Mouse (Mus musculus) brain, adult 2 months (tissue): Measurements from ENCODE around the gene Mapk10.

ENCODE experiments used
- DNase-seq: peaks from one replicate; pipeline ENCODE4 v3.0.0; 2011; ENCODE audit warnings: low read depth, low spot score

Mapk10 gene

GRCm38 (mm10) chr5:103211101-103211848, at the start of gene Mapk10:
Mapk10 (minus strand) TSS chr5:103211334.
- DNase-seq, result peak; percentile 99

GRCm38 (mm10) chr5:103256144-103256543, 45.0 kb upstream of the Mapk10 start:
- peak; percentile 59 for DNase-seq

GRCm38 (mm10) chr5:103242430-103242829, 31.3 kb upstream of the Mapk10 start:
- DNase-seq, result no peak

GRCm38 (mm10) chr5:103231822-103232221, 20.7 kb upstream of the Mapk10 start:
- DNase-seq, result peak; percentile 47

- DNase-seq, result no peak
These were observed 19.2 kb upstream of the Mapk10 start for GRCm38 (mm10) chr5:103230334-103230733.

- DNase-seq, result peak; percentile 73
These were observed 18.2 kb upstream of the Mapk10 start for GRCm38 (mm10) chr5:103229321-103229720.

- no peak for DNase-seq
These were observed 10.9 kb upstream of the Mapk10 start for GRCm38 (mm10) chr5:103221997-103222396.

GRCm38 (mm10) chr5:103210644-103211043, 490 bp downstream of the Mapk10 start:
- DNase-seq, result peak; percentile 70

GRCm38 (mm10) chr5:103210018-103210417, 1.1 kb downstream of the Mapk10 start:
- DNase-seq, result peak; percentile 95

GRCm38 (mm10) chr5:103209486-103209885, 1.6 kb downstream of the Mapk10 start:
- DNase-seq, result peak; percentile 72

- DNase-seq, result peak; percentile 70
These were observed 2.3 kb downstream of the Mapk10 start for GRCm38 (mm10) chr5:103208869-103209268.

- peak; percentile 72 for DNase-seq
These were observed 3.1 kb downstream of the Mapk10 start for GRCm38 (mm10) chr5:103208021-103208511.

GRCm38 (mm10) chr5:103197796-103198325, 13.3 kb downstream of the Mapk10 start:
- peak; percentile 87 for DNase-seq

GRCm38 (mm10) chr5:103194549-103194948, 16.6 kb downstream of the Mapk10 start:
- DNase-seq, result peak; percentile 52

- no peak for DNase-seq
These were observed 17.4 kb downstream of the Mapk10 start for GRCm38 (mm10) chr5:103193700-103194099.

- peak; percentile 57 for DNase-seq
These were observed 19.6 kb downstream of the Mapk10 start for GRCm38 (mm10) chr5:103191577-103191976.

- peak; percentile 67 for DNase-seq
These were observed 26.9 kb downstream of the Mapk10 start for GRCm38 (mm10) chr5:103184256-103184655.

- DNase-seq, result no peak
These were observed 29.5 kb downstream of the Mapk10 start for GRCm38 (mm10) chr5:103181622-103182021.

GRCm38 (mm10) chr5:103177010-103177409, 34.1 kb downstream of the Mapk10 start:
- peak; percentile 89 for DNase-seq

- no peak for DNase-seq
These were observed 35.1 kb downstream of the Mapk10 start for GRCm38 (mm10) chr5:103175989-103176388.

- peak; percentile 92 for DNase-seq
These were observed 36.5 kb downstream of the Mapk10 start for GRCm38 (mm10) chr5:103174607-103175006.

GRCm38 (mm10) chr5:103171207-103171606, 39.9 kb downstream of the Mapk10 start:
- DNase-seq, result no peak

GRCm38 (mm10) chr5:103167371-103167770, 43.8 kb downstream of the Mapk10 start:
- DNase-seq, result peak; percentile 84
